Mouse (Mus musculus) MEL (cell line): ENCODE results near the gene Gm20388.

Experiments used
- CTCF ChIP-seq, 3 experiments: IDR thresholded peaks in 2 of 3; conservative IDR thresholded peaks in 1 of 3; 2 replicates each; pipeline ENCODE4 v1.5.1; 2011 to 2012; ENCODE audit warnings: low read length in 3 of 3, low read depth in 2 of 3, mild to moderate bottlenecking in 2 of 3, improper control_type of control experiment in 1 of 3, inconsistent platforms in 1 of 3, mixed read lengths in 1 of 3, moderate library complexity in 1 of 3; ENCODE audit not compliant: control insufficient read depth in 1 of 3, insufficient read depth in 1 of 3, poor library complexity in 1 of 3, severe bottlenecking in 1 of 3
- E2F4 ChIP-seq: IDR thresholded peaks from 2 replicates; pipeline ENCODE4 v1.6.1; 2011; ENCODE audit warnings: low read depth, low read length, improper control_type of control experiment, borderline replicate concordance
- EP300 ChIP-seq, 2 experiments: IDR thresholded peaks; 2 replicates each; pipeline ENCODE4 v1.6.1; 2011; ENCODE audit warnings: improper control_type of control experiment in 2 of 2, low read length in 2 of 2, low read depth in 1 of 2, mild to moderate bottlenecking in 1 of 2
- ETS1 ChIP-seq: IDR thresholded peaks from 2 replicates; pipeline ENCODE4 v1.6.1; 2012; ENCODE audit warnings: low read depth, mild to moderate bottlenecking, inconsistent platforms, low read length, improper control_type of control experiment, moderate library complexity
- HCFC1 ChIP-seq: IDR thresholded peaks from 2 replicates; pipeline ENCODE4 v1.6.1; 2012; ENCODE audit warnings: low read depth, mild to moderate bottlenecking, inconsistent platforms, low read length, improper control_type of control experiment, moderate library complexity
- JUND ChIP-seq: IDR thresholded peaks from 2 replicates; pipeline ENCODE4 v1.6.1; 2011; ENCODE audit warnings: low read depth, mild to moderate bottlenecking, improper control_type of control experiment, low read length
- MAFK ChIP-seq: IDR thresholded peaks from 2 replicates; pipeline ENCODE4 v1.6.1; 2011; ENCODE audit warnings: low read depth, mild to moderate bottlenecking, low read length, improper control_type of control experiment, borderline replicate concordance
- MEF2A ChIP-seq: IDR thresholded peaks from 2 replicates; pipeline ENCODE4 v1.6.1; 2014; ENCODE audit warnings: low read depth, mild to moderate bottlenecking, inconsistent platforms, low read length, improper control_type of control experiment; ENCODE audit not compliant: poor library complexity, insufficient replicate concordance, severe bottlenecking; ENCODE audit errors: extremely low read depth
- NRF1 ChIP-seq: IDR thresholded peaks from 2 replicates; pipeline ENCODE4 v1.6.1; 2014; ENCODE audit warnings: low read depth, mild to moderate bottlenecking, inconsistent platforms, low read length, improper control_type of control experiment, moderate library complexity; ENCODE audit not compliant: poor library complexity, insufficient read depth, severe bottlenecking
- POLR2A ChIP-seq, 2 experiments: IDR thresholded peaks; 2 replicates each; pipeline ENCODE4 v1.6.1; 2011 to 2012; ENCODE audit warnings: low read length in 2 of 2, mild to moderate bottlenecking in 2 of 2, control low read depth in 1 of 2, improper control_type of control experiment in 1 of 2, low read depth in 1 of 2, moderate library complexity in 1 of 2; ENCODE audit not compliant: control insufficient read depth in 1 of 2, insufficient read depth in 1 of 2, poor library complexity in 1 of 2
- POLR2AphosphoS5 ChIP-seq: IDR thresholded peaks from 2 replicates; pipeline ENCODE4 v1.6.1; 2012; ENCODE audit warnings: low read depth, borderline replicate concordance, mild to moderate bottlenecking, inconsistent platforms, low read length, moderate library complexity, mixed read lengths
- RCOR1 ChIP-seq: IDR thresholded peaks from 2 replicates; pipeline ENCODE4 v1.6.1; 2012; ENCODE audit warnings: low read depth, mild to moderate bottlenecking, inconsistent platforms, low read length, improper control_type of control experiment
- ZC3H11A ChIP-seq: IDR thresholded peaks from 2 replicates; pipeline ENCODE4 v1.6.1; 2012; ENCODE audit warnings: low read depth, mild to moderate bottlenecking, inconsistent platforms, low read length, improper control_type of control experiment

GRCm38 (mm10) chr8:121847261-121847822 lies 1936.7 kb downstream of the Gm20388 start:
- TF ChIP-seq MAFK (no peak), CTCF (IDR thresholded peaks at IDR 0.05 in 2 of 3, conservative IDR thresholded peaks at IDR 0.05 in 1 of 3; ENCODE audit: control insufficient read depth in 1 of 3, insufficient read depth in 1 of 3, low read depth in 2 of 3, low read length in 3 of 3, poor library complexity in 1 of 3, severe bottlenecking in 1 of 3) (no peak), RCOR1 (no peak), HCFC1 (no peak), NRF1 (no peak), EP300 (IDR thresholded peaks at IDR 0.05; ENCODE audit: low read depth in 1 of 2, low read length in 2 of 2) (no peak), MEF2A (no peak), E2F4 (no peak), POLR2A (IDR thresholded peaks at IDR 0.05; ENCODE audit: control insufficient read depth in 1 of 2, insufficient read depth in 1 of 2, low read depth in 1 of 2, low read length in 2 of 2, poor library complexity in 1 of 2) (no peak), JUND (no peak), POLR2AphosphoS5 (no peak), ETS1 (peak; percentile 55), ZC3H11A (no peak)
